In the genomic region with DNA sequence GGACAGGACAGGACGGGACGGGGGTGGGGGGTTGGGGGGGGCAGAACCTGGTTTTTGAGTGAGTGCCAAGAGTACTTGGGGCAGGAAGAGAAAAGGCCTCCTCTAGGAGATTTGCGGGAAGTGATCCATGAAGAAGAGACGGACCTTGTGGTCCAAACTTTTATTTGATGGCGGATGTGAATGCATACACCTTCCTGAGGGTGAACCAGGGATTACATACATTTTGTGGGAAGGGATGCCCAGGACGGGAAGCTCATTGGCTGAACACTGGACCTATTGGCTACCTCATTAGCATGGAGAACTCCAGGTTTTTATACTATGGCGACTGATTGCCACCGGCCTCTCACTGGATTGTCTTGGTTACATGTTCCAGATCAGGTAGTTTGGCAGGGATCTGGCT, we compare ENCODE assay signal across 30 mouse cellular contexts.
"Had no signal": no experiment of that assay in that cellular context is flagged by ENCODE, and none has a peak within 500 bp of the region (broad histone marks: within the 10 kb centered on the region; RNA-seq: fewer than 3 reads in every experiment).

No protein-coding gene starts in this region.

- H3K27me3 ChIP-seq: limb, embryonic 12.5 days; limb, embryonic 13.5 days; limb, embryonic 15.5 days; liver, embryonic 12.5 days; liver, embryonic 13.5 days; liver, embryonic 15.5 days; lung, embryonic 15.5 days; megakaryocyte, embryonic 14.5 days; midbrain, embryonic 12.5 days; midbrain, embryonic 13.5 days; neural tube, embryonic 12.5 days had no signal

- DNase-seq: left cerebral cortex, postnatal 4 days; liver; liver, embryonic 13.5 days; liver, postnatal 0 days; lung, adult 18-20 months; lung, adult 2 months; lung, embryonic 14.5 days; lung, postnatal 10 days; lung, postnatal 14 days; lung, postnatal 36 days; lung, postnatal 4 days; midbrain, embryonic 14.5 days had no signal

- H3K4me2 ChIP-seq: limb, embryonic 12.5 days; limb, embryonic 13.5 days; limb, embryonic 15.5 days; liver, embryonic 11.5 days; liver, embryonic 12.5 days; liver, embryonic 13.5 days; liver, embryonic 15.5 days; lung, embryonic 14.5 days; lung, embryonic 15.5 days; midbrain, embryonic 12.5 days; midbrain, embryonic 13.5 days; neural tube, embryonic 12.5 days had no signal

- ATAC-seq: liver, embryonic 12.5 days; liver, postnatal 0 days; lung, postnatal 0 days; midbrain, embryonic 13.5 days; midbrain, embryonic 16.5 days had no signal

- H3K4me3 ChIP-seq: limb, embryonic 10.5 days; limb, embryonic 12.5 days; limb, embryonic 13.5 days; limb, embryonic 15.5 days; liver, embryonic 12.5 days; liver, embryonic 13.5 days; liver, embryonic 15.5 days; lung, embryonic 15.5 days; megakaryocyte, embryonic 14.5 days; midbrain, embryonic 10.5 days; midbrain, embryonic 12.5 days; midbrain, embryonic 13.5 days; myocyte; neural tube, embryonic 12.5 days had no signal

- H3K4me1 ChIP-seq: limb, embryonic 12.5 days; limb, embryonic 13.5 days; limb, embryonic 15.5 days; lung, embryonic 15.5 days; midbrain, embryonic 10.5 days; midbrain, embryonic 12.5 days; midbrain, embryonic 13.5 days; neural tube, embryonic 12.5 days had no signal

- H3K9ac ChIP-seq: limb, embryonic 12.5 days; limb, embryonic 13.5 days; limb, embryonic 15.5 days; liver, embryonic 12.5 days; liver, embryonic 13.5 days; liver, embryonic 14.5 days; liver, embryonic 15.5 days; liver, postnatal 0 days; lung, embryonic 14.5 days; lung, embryonic 15.5 days; midbrain, embryonic 12.5 days; midbrain, embryonic 13.5 days; neural tube, embryonic 12.5 days had no signal

- H3K27ac ChIP-seq: limb, embryonic 10.5 days; limb, embryonic 12.5 days; limb, embryonic 13.5 days; limb, embryonic 15.5 days; liver, embryonic 12.5 days; liver, embryonic 13.5 days; liver, embryonic 14.5 days; lung, embryonic 15.5 days; macrophage; midbrain, embryonic 10.5 days; midbrain, embryonic 12.5 days; midbrain, embryonic 13.5 days; neural tube, embryonic 12.5 days had no signal

- H3K9me3 ChIP-seq: limb, embryonic 10.5 days; limb, embryonic 12.5 days; limb, embryonic 13.5 days; limb, embryonic 15.5 days; liver, embryonic 12.5 days; liver, embryonic 13.5 days; liver, embryonic 15.5 days; lung, embryonic 15.5 days; megakaryocyte, embryonic 14.5 days; midbrain, embryonic 10.5 days; midbrain, embryonic 12.5 days; midbrain, embryonic 13.5 days; neural tube, embryonic 12.5 days had no signal
